Mouse (Mus musculus): Measurements from ENCODE around the gene 2310033P09Rik. TPM values are rescaled to one million over a fixed set of nuclear protein-coding genes. Genes with fewer than 3 reads are reported as not detected.

The 2310033P09Rik gene
- polyA plus RNA-seq, 1 experiment = 16.0 TPM

GRCm38 (mm10) chr11:59212892-59213494 lies 4.9 kb downstream of the 2310033P09Rik start:
- H3K4me3 ChIP-seq (ENCODE audit: low read depth, low read length) = no peak overlapping the region
- no peak for TF ChIP-seq CTCF (IDR thresholded peaks at IDR 0.05; ENCODE audit: extremely low read depth, insufficient read length, insufficient replicate concordance, low read depth, low read length)
- TF ChIP-seq POLR2A (IDR thresholded peaks at IDR 0.05; ENCODE audit: low read depth, low read length) = no peak
- H3K4me1 ChIP-seq (ENCODE audit: control insufficient read depth, insufficient read depth, insufficient read length, low read length) = peaks cover 17% of the 10 kb centered on the region
- H3K27ac ChIP-seq (ENCODE audit: insufficient read depth, low read depth, low read length) = no peak overlapping the region
- peaks cover 39% of the 10 kb centered on the region for H3K36me3 ChIP-seq (ENCODE audit: control insufficient read depth, insufficient read depth, low read length)
- WGBS = 85% methylated on average over 12 of the region's 12 CpGs
- H3K27me3 ChIP-seq (ENCODE audit: control insufficient read depth, insufficient read depth, low read length) = no peaks in the 10 kb centered on the region

- H3K36me3 ChIP-seq (ENCODE audit: control insufficient read depth, insufficient read depth, low read length) = peaks cover 21% of the 10 kb centered on the region
- H3K4me3 ChIP-seq (ENCODE audit: low read depth, low read length) = no peak overlapping the region
- WGBS = 69% methylated on average over 3 of the region's 3 CpGs
- H3K27me3 ChIP-seq (ENCODE audit: control insufficient read depth, insufficient read depth, low read length) = no peaks in the 10 kb centered on the region
- no peak for TF ChIP-seq CTCF (IDR thresholded peaks at IDR 0.05; ENCODE audit: extremely low read depth, insufficient read length, insufficient replicate concordance, low read depth, low read length)
- no peak for TF ChIP-seq POLR2A (IDR thresholded peaks at IDR 0.05; ENCODE audit: low read depth, low read length)
- peaks cover 29% of the 10 kb centered on the region; the same call in 1 of the 2 replicates for H3K4me1 ChIP-seq (ENCODE audit: control insufficient read depth, insufficient read depth, insufficient read length, low read length)
- no peak overlapping the region for H3K27ac ChIP-seq (ENCODE audit: insufficient read depth, low read depth, low read length)
Measured at GRCm38 (mm10) chr11:59216955-59217354, 8.8 kb downstream of the 2310033P09Rik start.

GRCm38 (mm10) chr11:59218389-59218998 lies 10.4 kb downstream of the 2310033P09Rik start:
- 29% methylated on average over 4 of the region's 4 CpGs for WGBS
- Histone ChIP-seq H3K4me3 (ENCODE audit: low read depth, low read length) (no peak overlapping the region), H3K27me3 (ENCODE audit: control insufficient read depth, insufficient read depth, low read length) (no peaks in the 10 kb centered on the region), H3K27ac (ENCODE audit: insufficient read depth, low read depth, low read length) (no peak overlapping the region), H3K4me1 (ENCODE audit: control insufficient read depth, insufficient read depth, insufficient read length, low read length) (peaks cover 37% of the 10 kb centered on the region), H3K36me3 (ENCODE audit: control insufficient read depth, insufficient read depth, low read length) (peaks cover 15% of the 10 kb centered on the region)
- TF ChIP-seq POLR2A (IDR thresholded peaks at IDR 0.05; ENCODE audit: low read depth, low read length) (no peak), CTCF (IDR thresholded peaks at IDR 0.05; ENCODE audit: extremely low read depth, insufficient read length, insufficient replicate concordance, low read depth, low read length) (no peak)

- TF ChIP-seq POLR2A (IDR thresholded peaks at IDR 0.05; ENCODE audit: low read depth, low read length) (no peak), CTCF (IDR thresholded peaks at IDR 0.05; ENCODE audit: extremely low read depth, insufficient read length, insufficient replicate concordance, low read depth, low read length) (peak; percentile 58; the same call in 1 of the 2 replicates)
- H3K4me3 ChIP-seq (ENCODE audit: low read depth, low read length) = no peak overlapping the region
- H3K27ac ChIP-seq (ENCODE audit: insufficient read depth, low read depth, low read length) = no peak overlapping the region
- H3K36me3 ChIP-seq (ENCODE audit: control insufficient read depth, insufficient read depth, low read length) = peaks cover 17% of the 10 kb centered on the region
- peaks cover 41% of the 10 kb centered on the region for H3K4me1 ChIP-seq (ENCODE audit: control insufficient read depth, insufficient read depth, insufficient read length, low read length)
- H3K27me3 ChIP-seq (ENCODE audit: control insufficient read depth, insufficient read depth, low read length) = no peaks in the 10 kb centered on the region
Measured at GRCm38 (mm10) chr11:59219064-59219463, 10.9 kb downstream of the 2310033P09Rik start.

GRCm38 (mm10) chr11:59221604-59222003 lies 13.5 kb downstream of the 2310033P09Rik start:
- no peak for TF ChIP-seq POLR2A (IDR thresholded peaks at IDR 0.05; ENCODE audit: low read depth, low read length)
- no peak for TF ChIP-seq CTCF (IDR thresholded peaks at IDR 0.05; ENCODE audit: extremely low read depth, insufficient read length, insufficient replicate concordance, low read depth, low read length)
- Histone ChIP-seq H3K4me1 (ENCODE audit: control insufficient read depth, insufficient read depth, insufficient read length, low read length) (peaks cover 49% of the 10 kb centered on the region), H3K4me3 (ENCODE audit: low read depth, low read length) (no peak overlapping the region), H3K27me3 (ENCODE audit: control insufficient read depth, insufficient read depth, low read length) (no peaks in the 10 kb centered on the region), H3K27ac (ENCODE audit: insufficient read depth, low read depth, low read length) (no peak overlapping the region), H3K36me3 (ENCODE audit: control insufficient read depth, insufficient read depth, low read length) (peaks cover 16% of the 10 kb centered on the region)

GRCm38 (mm10) chr11:59222306-59222705 lies 14.2 kb downstream of the 2310033P09Rik start:
- 51% methylated on average over 4 of the region's 4 CpGs for WGBS
- TF ChIP-seq CTCF (IDR thresholded peaks at IDR 0.05; ENCODE audit: extremely low read depth, insufficient read length, insufficient replicate concordance, low read depth, low read length) = no peak
- no peak for TF ChIP-seq POLR2A (IDR thresholded peaks at IDR 0.05; ENCODE audit: low read depth, low read length)
- Histone ChIP-seq H3K4me1 (ENCODE audit: control insufficient read depth, insufficient read depth, insufficient read length, low read length) (peaks cover 46% of the 10 kb centered on the region), H3K4me3 (ENCODE audit: low read depth, low read length) (no peak overlapping the region), H3K27ac (ENCODE audit: insufficient read depth, low read depth, low read length) (peak overlapping the region; percentile 71; the same call in 1 of the 2 replicates), H3K27me3 (ENCODE audit: control insufficient read depth, insufficient read depth, low read length) (no peaks in the 10 kb centered on the region), H3K36me3 (ENCODE audit: control insufficient read depth, insufficient read depth, low read length) (peaks cover 16% of the 10 kb centered on the region)

GRCm38 (mm10) chr11:59224025-59224424 lies 15.9 kb downstream of the 2310033P09Rik start:
- 67% methylated on average over 3 of the region's 3 CpGs for WGBS
- H3K4me3 ChIP-seq (ENCODE audit: low read depth, low read length) = no peak overlapping the region
- peaks cover 12% of the 10 kb centered on the region for H3K36me3 ChIP-seq (ENCODE audit: control insufficient read depth, insufficient read depth, low read length)
- H3K4me1 ChIP-seq (ENCODE audit: control insufficient read depth, insufficient read depth, insufficient read length, low read length) = peaks cover 41% of the 10 kb centered on the region
- no peaks in the 10 kb centered on the region for H3K27me3 ChIP-seq (ENCODE audit: control insufficient read depth, insufficient read depth, low read length)
- no peak for TF ChIP-seq CTCF (IDR thresholded peaks at IDR 0.05; ENCODE audit: extremely low read depth, insufficient read length, insufficient replicate concordance, low read depth, low read length)
- no peak for TF ChIP-seq POLR2A (IDR thresholded peaks at IDR 0.05; ENCODE audit: low read depth, low read length)
- H3K27ac ChIP-seq (ENCODE audit: insufficient read depth, low read depth, low read length) = 0 out of 2 replicates have a peak overlapping the region, but pooled peaks have one; percentile 20
